Mouse (Mus musculus) myocyte (in vitro differentiated cells): ENCODE results near the gene Il13.

ENCODE experiments used
- POLR2A ChIP-seq: IDR thresholded peaks from one replicate; pipeline ENCODE4 v1.6.1; 2011; ENCODE audit warnings: low read depth, mild to moderate bottlenecking, control low read depth, moderate library complexity; ENCODE audit not compliant: insufficient read length
- POLR2AphosphoS2 ChIP-seq: IDR thresholded peaks from one replicate; pipeline ENCODE4 v1.6.1; 2011; ENCODE audit warnings: low read depth, control low read depth; ENCODE audit not compliant: insufficient read length

DNA sequence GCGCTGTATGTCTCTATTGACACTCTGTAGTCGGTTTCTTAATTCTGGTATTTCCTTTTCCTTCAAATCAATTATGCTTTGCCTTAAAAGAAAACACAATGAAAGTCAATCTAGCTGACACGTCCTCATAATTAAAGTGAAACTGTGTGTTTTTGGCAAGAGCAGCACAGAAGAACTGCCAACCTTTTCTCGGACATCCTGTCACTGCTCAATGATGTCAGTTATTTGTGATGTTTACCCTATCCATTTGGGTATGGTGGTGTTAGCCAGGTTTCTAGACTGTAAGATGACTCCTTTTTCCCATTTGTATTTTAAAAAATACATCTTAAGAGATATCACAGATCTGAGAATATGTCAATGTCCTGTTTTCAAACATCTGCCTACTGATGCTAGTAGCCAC is 45.6 kb upstream of the Il13 start:
- TF ChIP-seq POLR2AphosphoS2 (no peak), POLR2A (no peak)
